Mouse (Mus musculus) CD8-positive naive resting alpha-beta T cell, adult 57 days (primary cell): Measurements from ENCODE around the gene Stab2. TPM values are rescaled to one million over a fixed set of nuclear protein-coding genes. Genes with fewer than 3 reads are reported as not detected.

Source experiments
- total RNA-seq: library from RNA; stranded (reverse); gene quantifications from one replicate; pipeline ENCODE4 v1.2.4, GENCODE M21; 2023

Gene Stab2
- 0.92 TPM for total RNA-seq

DNA sequence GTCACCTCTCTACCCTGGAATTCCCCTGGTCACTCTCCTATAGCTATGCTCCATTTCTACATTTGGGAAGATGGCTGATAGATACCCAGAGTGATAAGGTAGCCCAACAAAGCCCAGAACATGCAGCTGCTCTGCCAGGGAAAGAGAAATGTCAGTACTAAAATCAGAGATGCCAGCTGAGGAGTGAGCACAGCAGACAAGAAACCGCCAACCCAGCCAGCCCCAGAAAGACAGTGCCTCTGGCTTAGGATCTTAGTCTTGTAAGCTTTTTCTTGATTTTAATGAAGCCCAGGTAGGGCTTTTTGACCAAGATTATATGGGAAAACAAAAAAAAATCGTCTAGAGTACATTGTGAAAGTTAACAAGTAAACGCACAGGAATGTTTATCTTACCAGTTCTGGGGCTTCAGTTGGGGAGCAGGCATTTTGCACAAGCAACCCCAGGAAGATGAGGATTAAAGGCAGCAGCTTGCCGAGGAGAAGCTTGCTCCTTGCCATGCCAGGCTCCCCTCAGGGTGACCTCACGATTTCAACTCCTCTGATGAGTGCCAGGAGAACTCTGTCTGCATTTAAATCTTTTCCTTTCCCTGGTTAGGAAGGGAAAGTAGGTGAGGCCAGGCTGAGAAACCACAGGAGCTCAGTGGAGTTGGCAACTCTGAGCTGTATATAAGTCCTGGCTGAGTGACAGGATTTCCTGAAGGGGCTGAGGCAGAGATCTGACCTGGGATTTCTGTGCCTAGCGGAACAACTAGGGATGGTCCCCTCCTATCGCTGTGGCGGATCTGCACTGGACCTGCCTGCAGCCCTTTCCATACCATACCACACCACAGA, at the start of gene Stab2:
Gene Stab2, minus strand, starts transcription at position 641 of the 830 bp plus-strand sequence.

Other genes with a start within 250 kb of the Stab2 start
- 3.5 TPM for gene Gm49358, start 244.1 kb downstream of the Stab2 start, total RNA-seq
- 10.0 TPM for gene Nt5dc3, start 229.0 kb downstream of the Stab2 start, total RNA-seq
- gene 1700113H08Rik, start 50.0 kb upstream of the Stab2 start, total RNA-seq: not detected